Mouse (Mus musculus) liver, adult (tissue): ENCODE data around the gene Tex50.

Source experiments
- GATA4 ChIP-seq: IDR thresholded peaks from 2 replicates; pipeline ENCODE4 v1.6.1; 2014; ENCODE audit warnings: mild to moderate bottlenecking, low read length; ENCODE audit not compliant: insufficient replicate concordance

The Tex50 gene

GRCm38 (mm10) chr1:161130726-161131664 lies 28.1 kb downstream of the Tex50 start, which contains the start of gene Klhl20:
Gene Klhl20, minus strand, starts transcription at chr1:161131511.
- peak; percentile 44; the same call in 1 of the 2 replicates for TF ChIP-seq GATA4

GRCm38 (mm10) chr1:161126461-161126860 lies 32.7 kb downstream of the Tex50 start:
- TF ChIP-seq GATA4 = no peak

- no peak for TF ChIP-seq GATA4
Measured at GRCm38 (mm10) chr1:161122661-161123418, 36.3 kb downstream of the Tex50 start.

GRCm38 (mm10) chr1:161114591-161114990 lies 44.5 kb downstream of the Tex50 start:
- TF ChIP-seq GATA4 = no peak

GRCm38 (mm10) chr1:161109216-161109615 lies 49.9 kb downstream of the Tex50 start:
- TF ChIP-seq GATA4 = no peak
